Mouse (Mus musculus): ENCODE results near the gene Gas7.

GRCm38 (mm10) chr11:67513001-67513400 is 57.8 kb downstream of the Gas7 start:
- no peak for TF ChIP-seq CTCF (IDR thresholded peaks at IDR 0.05; ENCODE audit: low read depth)
- TF ChIP-seq EP300 (IDR thresholded peaks at IDR 0.05; ENCODE audit: low read depth) = no peak
